Mouse (Mus musculus) R1 (cell line): ENCODE results near the gene Tppp3.

Experiments used
- DNase-seq: peaks from one replicate; pipeline ENCODE4 v3.0.0-alpha.2; 2018; ENCODE audit warnings: low read depth, low spot score

Tppp3 gene

DNA sequence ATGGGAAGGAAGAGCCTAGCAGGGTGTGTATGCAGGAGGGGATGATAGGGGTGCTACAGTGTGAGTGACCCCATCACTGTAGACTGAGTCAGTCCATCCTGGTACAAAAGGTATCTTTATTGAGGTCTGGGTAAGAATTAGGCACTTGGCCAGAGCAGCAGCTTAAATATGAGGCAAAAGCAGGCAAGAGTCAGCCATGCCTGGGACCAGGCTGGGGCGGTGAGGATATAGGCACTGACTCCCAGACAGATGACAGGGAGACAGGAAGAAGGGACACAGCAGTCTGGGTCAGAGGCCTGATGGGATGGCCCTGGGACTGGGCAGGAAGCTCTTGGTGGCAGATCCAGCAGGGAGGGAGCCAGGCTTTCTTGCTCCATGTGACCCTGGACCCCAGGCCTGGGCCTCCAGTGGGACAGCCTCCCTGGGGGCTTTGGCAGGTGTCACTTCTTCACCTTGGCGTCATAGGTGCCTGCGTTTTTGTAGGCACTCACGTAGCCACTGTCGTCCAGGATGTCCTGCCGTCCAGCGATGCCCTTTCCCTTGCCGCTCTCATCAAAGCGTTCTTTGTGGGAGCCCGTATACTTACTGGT lies 3.8 kb downstream of the Tppp3 start:
- no peak for DNase-seq

DNA sequence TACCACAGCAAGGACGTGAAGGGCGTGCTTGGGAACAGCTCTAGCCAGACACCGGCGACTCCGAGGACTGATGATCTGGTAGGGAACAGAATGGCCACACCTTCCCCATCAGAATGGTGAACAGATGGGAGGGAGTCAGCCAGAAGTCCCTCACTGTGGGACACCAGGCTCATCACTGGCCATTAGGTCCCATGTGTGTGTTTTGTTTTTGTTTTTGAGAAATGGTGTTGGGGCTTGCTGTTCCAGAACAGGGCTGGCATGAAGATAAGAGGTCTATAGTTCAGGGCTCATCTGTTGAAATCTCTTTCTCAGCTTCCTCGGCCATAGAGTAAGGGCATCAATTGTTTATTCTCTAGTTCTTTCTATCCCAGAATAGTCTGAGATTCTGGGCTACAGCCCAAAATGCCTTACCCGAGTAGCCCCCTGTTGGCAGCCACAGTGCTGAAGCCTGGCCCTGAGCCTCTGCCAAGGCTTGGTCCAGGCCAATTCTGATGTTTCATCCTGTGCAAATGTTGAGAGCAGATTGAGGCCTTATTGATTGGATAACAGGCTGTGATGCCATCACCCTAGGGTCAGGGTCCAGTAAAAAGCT lies 4.5 kb downstream of the Tppp3 start:
- no peak for DNase-seq

DNA sequence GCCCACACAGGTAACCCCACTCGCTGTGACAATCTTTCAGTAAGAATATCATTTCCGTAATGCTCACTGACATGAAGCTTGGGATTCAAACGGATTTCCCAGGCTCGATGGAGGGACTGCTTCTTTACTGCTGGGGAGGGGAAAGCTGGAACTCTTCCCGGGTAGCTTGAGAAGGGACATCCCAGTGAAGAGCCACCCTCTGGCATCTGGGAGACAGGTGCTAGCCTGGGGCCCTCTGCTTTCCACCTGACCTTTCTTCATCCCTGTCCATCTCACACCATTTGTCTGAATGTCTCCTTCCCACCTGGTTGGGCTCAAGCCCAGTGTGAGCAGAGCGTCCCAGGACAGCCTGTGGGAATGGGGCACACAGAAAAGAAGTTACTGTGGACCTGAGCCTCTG lies 5.1 kb downstream of the Tppp3 start:
- DNase-seq = no peak

DNA sequence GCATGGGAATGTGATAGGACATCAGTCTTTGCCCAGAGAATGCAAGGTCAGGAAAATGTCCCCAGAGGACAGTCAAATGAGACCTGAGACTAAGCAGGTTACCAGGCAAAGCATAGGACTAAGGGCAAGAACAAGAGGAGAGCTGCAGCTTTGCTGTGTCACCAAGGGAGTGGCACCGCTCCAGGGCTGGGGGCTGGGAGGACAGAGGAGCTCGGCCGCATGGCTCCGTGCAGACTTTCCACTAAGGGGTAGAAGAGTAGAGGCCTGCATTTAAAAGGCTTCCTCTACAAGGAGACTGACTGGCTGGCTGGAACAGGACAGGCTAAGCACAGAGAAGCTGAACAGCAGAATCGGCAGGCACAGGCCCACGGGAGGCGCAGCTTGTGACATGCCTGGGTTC lies 6.7 kb downstream of the Tppp3 start:
- DNase-seq = no peak

GRCm38 (mm10) chr8:105461085-105461803 lies 10.1 kb downstream of the Tppp3 start:
- no peak for DNase-seq

GRCm38 (mm10) chr8:105455218-105455617 lies 16.1 kb downstream of the Tppp3 start:
- DNase-seq = no peak

- DNase-seq = no peak
Measured at GRCm38 (mm10) chr8:105454088-105454487, 17.2 kb downstream of the Tppp3 start.

DNA sequence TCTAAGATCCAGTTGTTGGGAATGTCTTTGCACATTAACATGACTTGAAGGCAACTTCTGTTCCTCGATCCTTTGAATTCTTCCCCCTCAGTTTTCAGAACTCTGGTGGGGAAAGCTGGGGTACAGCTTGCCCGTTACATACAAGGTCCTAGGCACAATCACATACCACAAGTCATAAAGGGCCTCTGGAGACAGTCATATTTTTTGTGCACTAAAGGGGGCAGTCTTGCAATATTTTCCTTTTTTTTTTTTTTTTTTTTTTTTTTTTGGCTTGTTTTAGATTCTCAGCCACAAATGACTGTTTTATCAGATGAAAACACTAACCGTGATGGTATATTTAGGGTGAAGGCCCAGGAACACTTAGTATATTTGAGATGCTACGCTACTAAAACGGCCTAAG lies 18.0 kb downstream of the Tppp3 start:
- DNase-seq = no peak

DNA sequence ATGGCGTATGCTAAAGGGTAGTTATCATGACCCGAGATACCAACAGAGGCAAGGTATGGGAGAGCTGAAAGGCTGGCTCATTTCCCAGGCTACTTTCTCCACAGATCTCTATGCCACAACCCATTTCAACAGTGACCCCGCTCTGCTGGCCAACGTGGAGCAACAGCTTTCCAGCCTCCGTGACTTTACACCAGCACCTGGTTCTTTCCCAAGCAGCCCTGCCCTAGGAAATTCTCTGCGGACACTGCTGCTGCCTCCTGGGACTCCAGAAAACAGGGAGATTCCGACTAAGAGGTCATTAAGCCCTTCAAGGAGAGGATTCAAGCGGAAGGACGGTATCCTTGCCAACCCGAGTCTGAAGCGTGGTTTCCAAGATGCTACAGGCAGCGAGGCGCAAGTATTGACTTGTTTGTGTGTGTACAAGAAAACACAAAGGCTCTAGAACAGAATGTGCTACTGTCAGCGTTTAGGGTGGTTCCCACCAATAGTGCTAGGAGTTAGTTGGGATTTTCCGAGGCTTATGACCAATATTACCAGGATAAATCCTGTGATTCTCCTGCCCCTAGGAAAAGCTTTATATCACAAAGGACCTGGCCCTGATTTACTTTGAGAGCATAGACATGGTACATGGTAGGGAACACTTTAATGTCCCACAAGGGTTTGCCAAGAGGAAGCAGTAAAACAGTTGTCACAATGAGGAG lies 19.3 kb downstream of the Tppp3 start:
- DNase-seq = no peak

- DNase-seq = no peak
Measured at GRCm38 (mm10) chr8:105450977-105451376, 20.3 kb downstream of the Tppp3 start.

- DNase-seq = no peak
Measured at GRCm38 (mm10) chr8:105448596-105448995, 22.7 kb downstream of the Tppp3 start.

- no peak for DNase-seq
Measured at GRCm38 (mm10) chr8:105448188-105448587, 23.1 kb downstream of the Tppp3 start.

DNA sequence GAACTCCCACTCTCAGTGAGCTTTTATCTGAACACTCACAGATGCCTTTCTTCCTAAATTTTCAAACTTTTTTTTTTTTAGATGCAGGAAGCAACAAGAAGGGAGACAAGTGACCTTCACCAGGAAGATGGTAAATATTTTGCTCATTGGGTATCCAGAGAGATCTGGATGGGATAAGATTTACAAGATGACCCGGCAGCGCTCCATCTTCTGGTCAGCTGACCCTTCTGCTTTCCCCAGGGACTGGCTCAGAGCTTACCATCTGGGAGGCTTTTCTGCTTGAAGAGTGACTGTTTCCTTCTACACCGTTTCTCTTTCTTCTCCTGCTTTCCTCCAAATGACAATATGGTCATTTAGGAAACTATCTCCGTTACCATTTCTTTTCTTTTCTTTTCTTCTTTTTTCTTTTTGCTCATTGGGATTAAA lies 25.2 kb downstream of the Tppp3 start:
- no peak for DNase-seq

DNA sequence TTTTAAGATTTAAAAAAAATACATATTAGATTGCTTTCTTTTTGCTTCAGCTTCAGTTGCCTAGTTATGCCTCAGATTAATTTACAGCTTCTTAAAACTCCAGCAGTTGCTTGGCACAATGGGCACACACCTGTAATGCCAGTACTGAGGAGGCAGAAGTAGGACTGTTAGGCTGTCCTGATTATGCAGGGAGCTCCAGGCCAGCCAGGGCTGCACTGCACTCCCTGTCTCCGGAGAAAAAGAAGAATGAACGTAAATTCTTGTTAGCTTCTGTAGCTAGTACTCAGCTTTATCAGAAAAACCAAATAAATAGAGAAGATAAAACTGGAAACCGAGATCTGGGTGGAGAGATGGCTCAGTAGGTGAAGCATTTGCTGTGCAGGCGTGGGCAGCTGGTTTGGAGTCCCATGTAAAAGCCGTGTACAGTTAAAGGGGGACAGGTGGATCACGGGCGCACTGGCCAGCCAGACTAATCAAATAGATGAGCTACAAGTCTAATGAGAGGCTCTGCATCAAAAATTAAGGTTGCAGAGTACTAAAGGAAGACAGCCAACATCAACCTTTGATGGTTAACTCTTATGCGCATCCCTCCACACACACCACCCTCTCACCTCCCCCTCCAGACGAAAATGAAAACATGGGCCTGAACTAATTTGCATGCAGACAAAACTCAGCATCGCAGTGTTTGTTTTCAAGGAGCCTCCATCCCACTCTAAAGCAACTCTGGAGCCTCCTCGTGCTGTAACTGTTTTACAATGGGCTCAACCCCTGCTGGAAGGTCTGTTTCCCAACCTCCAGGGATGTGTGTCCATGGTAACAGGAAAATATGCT lies 25.8 kb downstream of the Tppp3 start:
- DNase-seq = peak; percentile 36

DNA sequence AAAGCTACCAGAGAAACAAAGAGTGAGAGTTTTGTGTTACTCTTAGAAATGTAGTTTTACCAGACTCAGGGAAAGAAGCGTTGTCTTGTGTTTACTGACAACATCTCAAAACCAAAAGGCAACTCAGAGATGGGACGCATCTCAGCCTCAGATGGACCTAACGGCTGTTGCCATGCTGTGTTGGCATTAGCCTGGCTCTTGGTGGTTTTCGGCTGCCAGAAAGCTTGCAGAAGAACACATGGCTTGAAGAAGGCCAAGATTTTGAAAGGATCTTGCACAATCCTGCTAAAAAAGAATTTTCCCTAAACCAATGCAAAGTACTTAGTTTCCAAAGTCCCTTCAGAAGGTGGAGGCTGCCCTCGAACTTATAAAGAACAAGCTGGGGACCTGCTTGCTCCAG lies 28.7 kb downstream of the Tppp3 start:
- DNase-seq = no peak

GRCm38 (mm10) chr8:105441433-105441832 lies 29.9 kb downstream of the Tppp3 start:
- peak; percentile 81 for DNase-seq

DNA sequence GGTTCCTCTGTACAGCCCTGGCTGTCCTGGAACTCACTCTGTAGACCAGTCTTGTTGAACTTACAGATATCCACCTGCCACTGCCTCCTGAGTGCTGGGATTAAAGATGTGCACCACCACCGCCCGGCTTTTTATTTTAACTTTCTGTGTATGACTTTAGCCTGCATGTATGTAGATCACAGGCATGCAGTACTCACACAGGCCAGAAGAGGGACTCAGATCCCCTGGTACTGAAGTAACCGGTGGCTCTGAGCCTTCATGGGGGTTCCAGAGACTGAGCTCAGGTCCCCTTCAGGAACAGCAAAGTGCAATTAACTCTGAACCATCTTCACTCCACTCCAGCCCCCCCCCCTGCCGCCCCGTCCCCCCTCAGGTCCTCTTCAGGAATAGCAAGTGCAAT lies 32.5 kb downstream of the Tppp3 start:
- peak; percentile 90 for DNase-seq

GRCm38 (mm10) chr8:105437078-105437748 lies 34.1 kb downstream of the Tppp3 start:
- DNase-seq = no peak

- no peak for DNase-seq
Measured at GRCm38 (mm10) chr8:105436218-105436617, 35.1 kb downstream of the Tppp3 start.

DNA sequence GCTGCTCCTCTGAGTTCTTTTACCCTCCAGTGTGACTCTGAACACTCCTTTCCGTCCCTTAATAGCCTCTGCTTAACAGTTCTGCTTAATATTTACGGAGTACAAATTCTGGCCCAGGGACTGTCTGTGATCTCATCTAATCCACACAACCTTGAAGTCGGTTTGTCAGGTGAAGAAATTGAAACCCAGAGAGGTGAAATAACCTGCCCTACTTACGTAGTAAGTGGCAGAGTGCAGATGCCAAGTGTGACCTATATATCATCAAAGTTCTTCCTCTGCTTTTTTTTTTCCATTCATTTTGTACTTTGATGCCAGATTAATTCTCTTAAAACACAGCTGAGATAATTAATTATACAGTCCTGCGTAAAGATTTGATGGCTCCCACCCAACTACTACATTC lies 37.2 kb downstream of the Tppp3 start:
- no peak for DNase-seq

- no peak for DNase-seq
Measured at GRCm38 (mm10) chr8:105433511-105433910, 37.8 kb downstream of the Tppp3 start.
